In genomic region chr15:80277625-80278024, GRCm38 (mm10) we compare ENCODE assay signal across 9 mouse cellular contexts. TPM values are rescaled to one million over a fixed set of nuclear protein-coding genes. Genes with fewer than 3 reads are reported as not detected.
DNase-seq lines count a peak whose midpoint lies in the region; ATAC-seq and TF ChIP-seq lines count a peak whose summit lies in the region.
"Had no signal": no experiment of that assay in that cellular context is flagged by ENCODE, and none has a peak within 500 bp of the region (broad histone marks: within the 10 kb centered on the region; RNA-seq: fewer than 3 reads in every experiment).

No protein-coding gene starts in this region.

- WGBS in cerebellum, adult 2 months = 9% methylated on average over 6 of the region's 6 CpGs
- WGBS in midbrain, embryonic 11.5 days = 2% methylated on average over 6 of the region's 6 CpGs
- 3% methylated on average over 6 of the region's 6 CpGs for WGBS in midbrain, embryonic 15.5 days
- 2% methylated on average over 6 of the region's 6 CpGs for WGBS in liver, postnatal 0 days (ENCODE audit: insufficient replicate concordance)

- DNase-seq in cerebellum, adult 2 months = peak in 1 of 2 experiments; percentile 40
- DNase-seq in midbrain, embryonic 11.5 days (ENCODE audit: low spot score, missing footprints) = peak; percentile 94
- peak; percentile 82 for DNase-seq in embryo, embryonic 11 days
- peak; percentile 75 for DNase-seq in liver, postnatal 0 days
- DNase-seq in layer of hippocampus, postnatal 36 days = no peak

- no peak overlapping the region for H3K4me3 ChIP-seq in cerebellum, adult 2 months (replicated peaks; ENCODE audit: insufficient read depth, low read depth, low read length)
- no peak overlapping the region for H3K4me3 ChIP-seq in midbrain, embryonic 11.5 days (ENCODE audit: low read depth, low read length)
- H3K4me3 ChIP-seq in midbrain, embryonic 15.5 days = no peak overlapping the region
- no peak overlapping the region for H3K4me3 ChIP-seq in liver, postnatal 0 days (ENCODE audit: low read depth, low read length)

- H3K36me3 ChIP-seq in midbrain, embryonic 11.5 days (ENCODE audit: control insufficient read depth, insufficient read depth, low read length) = no peaks in the 10 kb centered on the region
- H3K36me3 ChIP-seq in midbrain, embryonic 15.5 days (replicated peaks) = no peaks in the 10 kb centered on the region
- no peaks in the 10 kb centered on the region for H3K36me3 ChIP-seq in liver, postnatal 0 days (replicated peaks; ENCODE audit: insufficient read depth, low read length)

- no peak for TF ChIP-seq EP300 in liver, postnatal 0 days (IDR thresholded peaks at IDR 0.05; ENCODE audit: low read depth)

- H3K27ac ChIP-seq in cerebellum, adult 2 months (ENCODE audit: insufficient read depth, low read length) = peak overlapping the region; percentile 52; the same call in 1 of the 2 replicates
- no peak overlapping the region for H3K27ac ChIP-seq in midbrain, embryonic 11.5 days (ENCODE audit: low read depth, low read length)
- H3K27ac ChIP-seq in midbrain, embryonic 15.5 days = no peak overlapping the region
- no peak overlapping the region for H3K27ac ChIP-seq in liver, postnatal 0 days (ENCODE audit: low read depth)
- H3K27ac ChIP-seq: liver, embryonic 14.5 days had no signal

- TF ChIP-seq POLR2A in cerebellum, adult 2 months (IDR thresholded peaks at IDR 0.05; ENCODE audit: borderline replicate concordance, insufficient read depth, low read length) = no peak

- H3K9me3 ChIP-seq in midbrain, embryonic 11.5 days (ENCODE audit: control insufficient read depth, low read length) = no peaks in the 10 kb centered on the region
- H3K9me3 ChIP-seq in midbrain, embryonic 15.5 days = no peaks in the 10 kb centered on the region
- H3K9me3 ChIP-seq in liver, postnatal 0 days (ENCODE audit: low read length) = no peaks in the 10 kb centered on the region

- H3K4me1 ChIP-seq in cerebellum, adult 2 months (ENCODE audit: control insufficient read depth, insufficient read depth, low read length) = peaks cover 28% of the 10 kb centered on the region
- H3K4me1 ChIP-seq in midbrain, embryonic 11.5 days (ENCODE audit: control insufficient read depth, insufficient read depth, low read length) = peaks cover 3% of the 10 kb centered on the region; the same call in 1 of the 2 replicates
- H3K4me1 ChIP-seq in midbrain, embryonic 15.5 days = peaks cover 8% of the 10 kb centered on the region; the same call in 1 of the 2 replicates
- H3K4me1 ChIP-seq in liver, postnatal 0 days (ENCODE audit: insufficient read depth) = no peaks in the 10 kb centered on the region

- no peak for ATAC-seq in cerebellum, adult (ENCODE audit: insufficient number of reproducible peaks, low FRiP score, low TSS enrichment)
- ATAC-seq in midbrain, embryonic 11.5 days (ENCODE audit: low FRiP score) = no peak
- ATAC-seq in midbrain, embryonic 15.5 days (replicated peaks) = no peak
- ATAC-seq in liver, postnatal 0 days = no peak
- ATAC-seq in activated CD4-positive, CD25-positive, alpha-beta regulatory T cell, adult 4 months = no peak

- H3K9ac ChIP-seq in midbrain, embryonic 11.5 days (ENCODE audit: low read length) = no peak overlapping the region
- no peak overlapping the region for H3K9ac ChIP-seq in midbrain, embryonic 15.5 days
- H3K9ac ChIP-seq in liver, postnatal 0 days (replicated peaks) = no peak overlapping the region
- H3K9ac ChIP-seq: liver, embryonic 14.5 days had no signal

- H3K27me3 ChIP-seq in cerebellum, adult 2 months (ENCODE audit: control insufficient read depth, insufficient read depth, low read length) = no peaks in the 10 kb centered on the region
- H3K27me3 ChIP-seq in midbrain, embryonic 11.5 days (ENCODE audit: control insufficient read depth, insufficient read depth, low read length) = no peaks in the 10 kb centered on the region
- peaks cover 4% of the 10 kb centered on the region; the same call in 1 of the 2 replicates for H3K27me3 ChIP-seq in midbrain, embryonic 15.5 days (replicated peaks)
- H3K27me3 ChIP-seq in liver, postnatal 0 days (ENCODE audit: insufficient read depth, low read length) = 0 out of 2 replicates have a peak, but pooled peaks cover 10% of the 10 kb centered on the region

- no peak overlapping the region for H3K4me2 ChIP-seq in midbrain, embryonic 11.5 days
- no peak overlapping the region for H3K4me2 ChIP-seq in midbrain, embryonic 15.5 days
- no peak overlapping the region for H3K4me2 ChIP-seq in liver, postnatal 0 days (ENCODE audit: low read depth, low read length)

- TF ChIP-seq CTCF in cerebellum, adult 2 months (IDR thresholded peaks at IDR 0.05; ENCODE audit: borderline replicate concordance, insufficient read depth, low read depth, low read length) = no peak
- TF ChIP-seq CTCF in liver, postnatal 0 days (IDR thresholded peaks at IDR 0.05; ENCODE audit: low read depth) = no peak

RNA-seq across cellular contexts. Expression of gene Cacna1i, which starts 9.4 kb away (rescaled TPM):
- 20.8 and 22.0 TPM in 2 replicates for polyA plus RNA-seq in cerebellum, adult 2 months (2012; rRNA removed)
- polyA plus RNA-seq in midbrain, embryonic 11.5 days (2014; fragmentation: Nextera tagmentation; extraction: Ambion mirVana) = 0.03 and 0.05 TPM in 2 replicates
- polyA plus RNA-seq in midbrain, embryonic 15.5 days (2015; fragmentation: Nextera tagmentation; extraction: Ambion mirVana) = 1.1 and 1.8 TPM in 2 replicates
- not detected in 2 replicates for polyA plus RNA-seq in liver, postnatal 0 days (2015; fragmentation: Nextera tagmentation; extraction: Ambion mirVana)
- polyA plus RNA-seq in activated CD4-positive, CD25-positive, alpha-beta regulatory T cell, adult 4 months (2017; shearing (Covaris generic)) = under 1 TPM; 0.09 to 0.11 TPM
- 10 to 100 TPM; 43.0 to 43.8 TPM for total RNA-seq in layer of hippocampus, postnatal 36 days (2021)

RNA-seq across cellular contexts. Expression of gene Rps19bp1, which starts 13.5 kb away (rescaled TPM):
- 34.3 and 38.6 TPM in 2 replicates for polyA plus RNA-seq in cerebellum, adult 2 months (2012; rRNA removed)
- polyA plus RNA-seq in midbrain, embryonic 11.5 days (2014; fragmentation: Nextera tagmentation; extraction: Ambion mirVana) = 70.9 and 75.4 TPM in 2 replicates
- 69.2 and 75.5 TPM in 2 replicates for polyA plus RNA-seq in midbrain, embryonic 15.5 days (2015; fragmentation: Nextera tagmentation; extraction: Ambion mirVana)
- 27.0 and 27.5 TPM in 2 replicates for polyA plus RNA-seq in liver, postnatal 0 days (2015; fragmentation: Nextera tagmentation; extraction: Ambion mirVana)
- 10 to 100 TPM; 18.9 to 21.6 TPM for polyA plus RNA-seq in activated CD4-positive, CD25-positive, alpha-beta regulatory T cell, adult 4 months (2017; shearing (Covaris generic))
- 10 to 100 TPM; 35.8 to 37.5 TPM for total RNA-seq in layer of hippocampus, postnatal 36 days (2021)

RNA-seq across cellular contexts. Expression of gene Atf4, which starts 22.6 kb away (rescaled TPM):
- 216 and 242 TPM in 2 replicates for polyA plus RNA-seq in cerebellum, adult 2 months (2012; rRNA removed)
- 137 and 144 TPM in 2 replicates for polyA plus RNA-seq in midbrain, embryonic 11.5 days (2014; fragmentation: Nextera tagmentation; extraction: Ambion mirVana)
- 120 and 121 TPM in 2 replicates for polyA plus RNA-seq in midbrain, embryonic 15.5 days (2015; fragmentation: Nextera tagmentation; extraction: Ambion mirVana)
- polyA plus RNA-seq in liver, postnatal 0 days (2015; fragmentation: Nextera tagmentation; extraction: Ambion mirVana) = 64.3 and 65.7 TPM in 2 replicates
- polyA plus RNA-seq in activated CD4-positive, CD25-positive, alpha-beta regulatory T cell, adult 4 months (2017; shearing (Covaris generic)) = 10 to 100 TPM; 74.4 to 88.7 TPM
- 10 to 100 TPM; 94.7 to 95.9 TPM for total RNA-seq in layer of hippocampus, postnatal 36 days (2021)

RNA-seq across cellular contexts. Expression of gene AC140267.1, which starts 42.0 kb away (rescaled TPM):
- not detected in 2 replicates for polyA plus RNA-seq in cerebellum, adult 2 months (2012; rRNA removed)
- polyA plus RNA-seq in midbrain, embryonic 11.5 days (2014; fragmentation: Nextera tagmentation; extraction: Ambion mirVana) = not detected in 2 replicates
- polyA plus RNA-seq in midbrain, embryonic 15.5 days (2015; fragmentation: Nextera tagmentation; extraction: Ambion mirVana) = 2.3 TPM in 1 of 2 replicates, not detected in the other
- not detected in 2 replicates for polyA plus RNA-seq in liver, postnatal 0 days (2015; fragmentation: Nextera tagmentation; extraction: Ambion mirVana)
- not detected for polyA plus RNA-seq in activated CD4-positive, CD25-positive, alpha-beta regulatory T cell, adult 4 months (2017; shearing (Covaris generic))
- total RNA-seq in layer of hippocampus, postnatal 36 days (2021) = 10 to 100 TPM; 12.5 to 21.9 TPM
- polyA plus RNA-seq: liver, embryonic 14.5 days had no signal

RNA-seq across cellular contexts. Expression of gene Mief1, which starts 43.8 kb away (rescaled TPM):
- 18.4 and 19.6 TPM in 2 replicates for polyA plus RNA-seq in cerebellum, adult 2 months (2012; rRNA removed)
- polyA plus RNA-seq in midbrain, embryonic 11.5 days (2014; fragmentation: Nextera tagmentation; extraction: Ambion mirVana) = 35.5 and 40.8 TPM in 2 replicates
- 35.8 and 39.3 TPM in 2 replicates for polyA plus RNA-seq in midbrain, embryonic 15.5 days (2015; fragmentation: Nextera tagmentation; extraction: Ambion mirVana)
- 8.5 and 8.6 TPM in 2 replicates for polyA plus RNA-seq in liver, postnatal 0 days (2015; fragmentation: Nextera tagmentation; extraction: Ambion mirVana)
- 10 to 100 TPM; 29.3 to 37.0 TPM for polyA plus RNA-seq in activated CD4-positive, CD25-positive, alpha-beta regulatory T cell, adult 4 months (2017; shearing (Covaris generic))
- total RNA-seq in layer of hippocampus, postnatal 36 days (2021) = 10 to 100 TPM; 30.8 to 32.4 TPM

Comparison
In these comparisons a context has a peak if more than half of its experiments do, and no peak if none do; other contexts are left out.
1. DNase-seq: peak in midbrain, embryonic 11.5 days (single experiment), embryo, embryonic 11 days (single experiment) and liver, postnatal 0 days (single experiment); none in layer of hippocampus, postnatal 36 days (0 of 2).